Mouse (Mus musculus): ENCODE results near the gene Sumo1. TPM values are rescaled to one million over a fixed set of nuclear protein-coding genes. Genes with fewer than 3 reads are reported as not detected.

Gene Sumo1
- polyA plus RNA-seq, 1 experiment, result 21.8 TPM

GRCm38 (mm10) chr1:59623325-59624017 is 47.2 kb downstream of the Sumo1 start:
- Histone ChIP-seq H3K36me3 (ENCODE audit: control insufficient read depth, insufficient read depth, low read length) (no peaks in the 10 kb centered on the region), H3K27ac (ENCODE audit: control insufficient read depth, insufficient read depth, low read length) (no peak overlapping the region), H3K4me1 (replicated peaks; ENCODE audit: control insufficient read depth, insufficient read depth, low read length) (no peaks in the 10 kb centered on the region), H3K27me3 (ENCODE audit: control insufficient read depth, insufficient read depth, low read length) (no peaks in the 10 kb centered on the region), H3K4me3 (ENCODE audit: control insufficient read depth, insufficient read depth, low read length) (no peak overlapping the region)
- no peak for TF ChIP-seq POLR2A (IDR thresholded peaks at IDR 0.05; ENCODE audit: control insufficient read depth, extremely low read depth, insufficient read depth, low read length, poor library complexity)
- no peak for TF ChIP-seq CTCF (IDR thresholded peaks at IDR 0.05; ENCODE audit: borderline replicate concordance, control insufficient read depth, extremely low read depth, insufficient read depth, low read length, poor library complexity)
- peak; percentile 68 for DNase-seq
- 38% methylated on average over 5 of the region's 5 CpGs for WGBS

- TF ChIP-seq CTCF (IDR thresholded peaks at IDR 0.05; ENCODE audit: borderline replicate concordance, control insufficient read depth, extremely low read depth, insufficient read depth, low read length, poor library complexity) (no peak), POLR2A (IDR thresholded peaks at IDR 0.05; ENCODE audit: control insufficient read depth, extremely low read depth, insufficient read depth, low read length, poor library complexity) (no peak)
- H3K27ac ChIP-seq (ENCODE audit: control insufficient read depth, insufficient read depth, low read length), result no peak overlapping the region
- no peaks in the 10 kb centered on the region for H3K36me3 ChIP-seq (ENCODE audit: control insufficient read depth, insufficient read depth, low read length)
- 92% methylated on average over 10 of the region's 10 CpGs for WGBS
- no peaks in the 10 kb centered on the region for H3K27me3 ChIP-seq (ENCODE audit: control insufficient read depth, insufficient read depth, low read length)
- no peak overlapping the region for H3K4me3 ChIP-seq (ENCODE audit: control insufficient read depth, insufficient read depth, low read length)
- no peaks in the 10 kb centered on the region for H3K4me1 ChIP-seq (replicated peaks; ENCODE audit: control insufficient read depth, insufficient read depth, low read length)
- DNase-seq, result no peak
These were observed 51.4 kb downstream of the Sumo1 start for GRCm38 (mm10) chr1:59619201-59619600.

DNA sequence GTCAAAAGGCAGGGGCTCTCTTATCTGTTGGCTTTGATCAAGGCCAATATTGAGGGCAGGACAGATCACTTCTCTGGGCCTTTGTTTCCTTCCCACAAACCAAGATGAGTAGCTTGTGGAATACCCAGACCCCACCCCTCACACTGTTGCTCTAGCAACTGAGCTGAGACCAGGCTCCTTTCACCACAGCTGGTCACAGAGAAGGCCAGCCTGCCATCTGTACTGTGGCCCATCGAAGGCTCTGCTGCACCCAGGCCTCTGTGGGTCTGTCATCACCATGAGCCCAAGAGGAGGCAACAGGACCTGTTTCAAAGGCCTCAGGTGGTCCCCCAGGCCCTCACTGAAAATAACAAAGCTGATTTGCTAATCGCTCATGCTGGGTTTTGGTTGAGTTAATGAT is 55.6 kb downstream of the Sumo1 start:
- WGBS, result 80% methylated on average over 2 of the region's 2 CpGs

DNA sequence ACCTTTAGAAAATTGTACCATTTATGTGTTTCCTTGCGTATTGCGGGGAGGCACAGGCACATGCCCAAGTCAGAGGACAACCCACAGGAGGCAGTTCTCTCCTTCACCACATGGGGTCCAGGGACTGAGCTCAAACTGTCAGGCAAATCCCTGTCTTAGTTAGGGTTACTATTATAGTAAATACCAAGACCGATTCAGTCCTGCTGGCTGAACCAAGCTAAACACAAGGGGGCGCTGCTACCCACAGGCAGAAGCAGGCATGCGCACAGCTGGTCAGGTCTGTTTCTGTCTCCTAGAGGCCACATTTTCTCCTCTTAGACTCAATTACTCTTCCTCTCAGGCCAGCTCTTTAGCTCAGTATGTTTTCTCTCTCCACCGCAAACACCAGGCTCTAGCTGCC is 56.8 kb downstream of the Sumo1 start:
- no peak overlapping the region for H3K4me3 ChIP-seq (ENCODE audit: control insufficient read depth, insufficient read depth, low read length)
- TF ChIP-seq CTCF (IDR thresholded peaks at IDR 0.05; ENCODE audit: borderline replicate concordance, control insufficient read depth, extremely low read depth, insufficient read depth, low read length, poor library complexity), result peak; percentile 58; the same call in 1 of the 2 replicates
- no peak for TF ChIP-seq POLR2A (IDR thresholded peaks at IDR 0.05; ENCODE audit: control insufficient read depth, extremely low read depth, insufficient read depth, low read length, poor library complexity)
- 70% methylated on average over 6 of the region's 6 CpGs for WGBS
- H3K27ac ChIP-seq (ENCODE audit: control insufficient read depth, insufficient read depth, low read length), result no peak overlapping the region
- DNase-seq, result peak; percentile 57
- no peaks in the 10 kb centered on the region for H3K27me3 ChIP-seq (ENCODE audit: control insufficient read depth, insufficient read depth, low read length)
- no peaks in the 10 kb centered on the region for H3K36me3 ChIP-seq (ENCODE audit: control insufficient read depth, insufficient read depth, low read length)
- H3K4me1 ChIP-seq (replicated peaks; ENCODE audit: control insufficient read depth, insufficient read depth, low read length), result peaks cover 3% of the 10 kb centered on the region; the same call in 1 of the 2 replicates

More for the DNA sequence above, 55.6 kb downstream of the Sumo1 start:
- Histone ChIP-seq H3K4me3 (ENCODE audit: control insufficient read depth, insufficient read depth, low read length) (no peak overlapping the region), H3K27ac (ENCODE audit: control insufficient read depth, insufficient read depth, low read length) (no peak overlapping the region), H3K27me3 (ENCODE audit: control insufficient read depth, insufficient read depth, low read length) (no peaks in the 10 kb centered on the region), H3K4me1 (replicated peaks; ENCODE audit: control insufficient read depth, insufficient read depth, low read length) (no peaks in the 10 kb centered on the region), H3K36me3 (ENCODE audit: control insufficient read depth, insufficient read depth, low read length) (no peaks in the 10 kb centered on the region)
- TF ChIP-seq POLR2A (IDR thresholded peaks at IDR 0.05; ENCODE audit: control insufficient read depth, extremely low read depth, insufficient read depth, low read length, poor library complexity) (no peak), CTCF (IDR thresholded peaks at IDR 0.05; ENCODE audit: borderline replicate concordance, control insufficient read depth, extremely low read depth, insufficient read depth, low read length, poor library complexity) (no peak)
- DNase-seq, result no peak

- TF ChIP-seq CTCF (IDR thresholded peaks at IDR 0.05; ENCODE audit: borderline replicate concordance, control insufficient read depth, extremely low read depth, insufficient read depth, low read length, poor library complexity) (no peak), POLR2A (IDR thresholded peaks at IDR 0.05; ENCODE audit: control insufficient read depth, extremely low read depth, insufficient read depth, low read length, poor library complexity) (no peak)
- no peaks in the 10 kb centered on the region for H3K27me3 ChIP-seq (ENCODE audit: control insufficient read depth, insufficient read depth, low read length)
- no peak overlapping the region for H3K4me3 ChIP-seq (ENCODE audit: control insufficient read depth, insufficient read depth, low read length)
These were observed 59.7 kb downstream of the Sumo1 start for GRCm38 (mm10) chr1:59610929-59611328.

DNA sequence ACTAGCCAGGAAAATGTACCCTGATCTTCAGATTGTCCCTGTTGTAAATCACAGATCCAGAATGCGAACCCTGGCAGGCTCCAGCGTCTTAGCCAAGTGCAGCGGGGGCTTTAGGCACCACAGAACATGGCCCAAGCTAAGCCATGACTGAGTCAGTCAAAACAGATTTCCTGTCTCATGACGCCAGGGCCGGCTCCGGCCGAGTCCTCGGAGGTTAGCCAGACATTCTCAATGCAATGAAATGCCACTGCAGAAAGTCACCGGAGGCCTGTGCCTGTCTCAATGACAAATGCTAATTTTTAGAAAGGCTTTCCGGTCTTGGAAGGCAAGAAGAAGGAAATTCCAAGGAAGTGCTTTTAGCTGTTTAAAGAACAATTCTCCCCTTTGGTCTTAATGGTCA is 60.7 kb downstream of the Sumo1 start:
- WGBS, result 90% methylated on average over 10 of the region's 10 CpGs
- Histone ChIP-seq H3K4me1 (replicated peaks; ENCODE audit: control insufficient read depth, insufficient read depth, low read length) (peaks cover 14% of the 10 kb centered on the region), H3K27me3 (ENCODE audit: control insufficient read depth, insufficient read depth, low read length) (no peaks in the 10 kb centered on the region), H3K36me3 (ENCODE audit: control insufficient read depth, insufficient read depth, low read length) (no peaks in the 10 kb centered on the region), H3K27ac (ENCODE audit: control insufficient read depth, insufficient read depth, low read length) (no peak overlapping the region), H3K4me3 (ENCODE audit: control insufficient read depth, insufficient read depth, low read length) (no peak overlapping the region)
- DNase-seq, result no peak
- TF ChIP-seq POLR2A (IDR thresholded peaks at IDR 0.05; ENCODE audit: control insufficient read depth, extremely low read depth, insufficient read depth, low read length, poor library complexity) (no peak), CTCF (IDR thresholded peaks at IDR 0.05; ENCODE audit: borderline replicate concordance, control insufficient read depth, extremely low read depth, insufficient read depth, low read length, poor library complexity) (no peak)

More at GRCm38 (mm10) chr1:59610929-59611328, 59.7 kb downstream of the Sumo1 start:
- no peak for DNase-seq
- peaks cover 14% of the 10 kb centered on the region for H3K4me1 ChIP-seq (replicated peaks; ENCODE audit: control insufficient read depth, insufficient read depth, low read length)
- H3K27ac ChIP-seq (ENCODE audit: control insufficient read depth, insufficient read depth, low read length), result no peak overlapping the region
- H3K36me3 ChIP-seq (ENCODE audit: control insufficient read depth, insufficient read depth, low read length), result no peaks in the 10 kb centered on the region
- 96% methylated on average over 3 of the region's 3 CpGs for WGBS
